Mouse (Mus musculus) embryonic facial prominence, embryonic 11.5 days (tissue): ENCODE measurements around the gene Spop. TPM values are rescaled to one million over a fixed set of nuclear protein-coding genes. Genes with fewer than 3 reads are reported as not detected.

Experiments
- ATAC-seq: fragments of 200-750 bp; cut with Nextera tagmentation; replicated peaks from 2 replicates; pipeline ENCODE4 v1.8.0; 2017; ENCODE audit warnings: low read depth; ENCODE audit not compliant: insufficient number of reproducible peaks, low FRiP score, low TSS enrichment
- DNase-seq: peaks from one replicate; pipeline ENCODE4 v3.0.0-alpha.2; 2015; ENCODE audit warnings: low spot score
- H3K27ac ChIP-seq: fragments of 300-500 bp; sonication (generic); replicated peaks from 2 replicates; pipeline ENCODE4 v1.5.1; 2014; ENCODE audit warnings: mild to moderate bottlenecking, low read depth, low read length, control low read depth
- H3K27me3 ChIP-seq: fragments of 300-500 bp; sonication (generic); 2 replicates; pipeline ENCODE4 v1.6.1; 2014; ENCODE audit warnings: mild to moderate bottlenecking, low read length, moderate library complexity, mixed read lengths; ENCODE audit not compliant: control insufficient read depth, insufficient read depth
- H3K36me3 ChIP-seq: fragments of 300-500 bp; sonication (generic); replicated peaks from 2 replicates; pipeline ENCODE4 v1.6.1; 2014; ENCODE audit warnings: low read depth, mild to moderate bottlenecking, low read length, moderate library complexity, mixed read lengths; ENCODE audit not compliant: control insufficient read depth, insufficient read depth
- H3K4me1 ChIP-seq: fragments of 300-500 bp; sonication (generic); 2 replicates; pipeline ENCODE4 v1.6.1; 2014; ENCODE audit warnings: low read length, mixed read lengths; ENCODE audit not compliant: control insufficient read depth, insufficient read depth
- H3K4me2 ChIP-seq: fragments of 300-500 bp; sonication (generic); 2 replicates; pipeline ENCODE4 v1.6.1; 2014; ENCODE audit warnings: low read depth, mild to moderate bottlenecking, control low read depth, low read length, moderate library complexity
- H3K4me3 ChIP-seq: fragments of 300-500 bp; sonication (generic); 2 replicates; pipeline ENCODE4 v1.5.1; 2014; ENCODE audit warnings: low read depth, low read length, control low read depth
- H3K9ac ChIP-seq: fragments of 300-500 bp; sonication (generic); replicated peaks from 2 replicates; pipeline ENCODE4 v1.6.1; 2014; ENCODE audit warnings: mild to moderate bottlenecking, control low read depth, low read length
- H3K9me3 ChIP-seq: fragments of 300-500 bp; sonication (generic); replicated peaks from 2 replicates; pipeline ENCODE4 v1.6.1; 2016; ENCODE audit warnings: mild to moderate bottlenecking, low read length, inconsistent platforms, mixed read lengths; ENCODE audit not compliant: control insufficient read depth
- WGBS: fragments of 180-500 bp; shearing (Covaris S2); extraction: QIAGEN DNeasy Blood & Tissue Kit; methylation state at CpG from one replicate; pipeline ENCODE4 v1.1.7; 2014; 5-methylcytosine and 5-hydroxymethylcytosine counted together
- polyA plus RNA-seq: library from polyadenylated mRNA; unstranded; fragments of >200 nt; fragmentation: Nextera tagmentation; extraction: Ambion mirVana; gene quantifications from 2 replicates; pipeline ENCODE4 v1.2.1, GENCODE M21; 2014

The Spop gene
- polyA plus RNA-seq, 1 experiment from 2014 or later, result 95.3 TPM

GRCm38 (mm10) chr11:95476323-95476722, 62.4 kb downstream of the Spop start:
- Histone ChIP-seq H3K27ac (no peak overlapping the region), H3K9ac (no peak overlapping the region), H3K27me3 (no peaks in the 10 kb centered on the region), H3K4me2 (no peak overlapping the region), H3K36me3 (no peaks in the 10 kb centered on the region; the same call in 1 of the 2 replicates), H3K4me3 (no peak overlapping the region), H3K9me3 (no peaks in the 10 kb centered on the region), H3K4me1 (no peaks in the 10 kb centered on the region)
- no peak for DNase-seq
- 92% methylated on average over 7 of the region's 7 CpGs for WGBS
- no peak for ATAC-seq

GRCm38 (mm10) chr11:95479458-95479857, 65.6 kb downstream of the Spop start:
- no peak overlapping the region for H3K4me2 ChIP-seq
- H3K27me3 ChIP-seq, result no peaks in the 10 kb centered on the region
- DNase-seq, result no peak
- no peak overlapping the region for H3K27ac ChIP-seq
- H3K36me3 ChIP-seq, result no peaks in the 10 kb centered on the region; the same call in 1 of the 2 replicates
- H3K9me3 ChIP-seq, result no peaks in the 10 kb centered on the region
- no peak overlapping the region for H3K9ac ChIP-seq
- H3K4me3 ChIP-seq, result no peak overlapping the region
- ATAC-seq, result no peak
- H3K4me1 ChIP-seq, result no peaks in the 10 kb centered on the region
- WGBS, result 86% methylated on average over 4 of the region's 4 CpGs

- H3K4me3 ChIP-seq, result no peak overlapping the region
- DNase-seq (no peak), ATAC-seq (no peak)
- H3K27ac ChIP-seq, result no peak overlapping the region
- H3K4me1 ChIP-seq, result no peaks in the 10 kb centered on the region
- no peaks in the 10 kb centered on the region for H3K27me3 ChIP-seq
- no peak overlapping the region for H3K4me2 ChIP-seq
- H3K9ac ChIP-seq, result no peak overlapping the region
- WGBS, result 90% methylated on average over 4 of the region's 4 CpGs
- no peaks in the 10 kb centered on the region; the same call in none of the 2 replicates for H3K36me3 ChIP-seq
- no peaks in the 10 kb centered on the region for H3K9me3 ChIP-seq
These were observed 66.8 kb downstream of the Spop start for GRCm38 (mm10) chr11:95480662-95481061.

GRCm38 (mm10) chr11:95485634-95486033, 71.8 kb downstream of the Spop start:
- WGBS, result 91% methylated on average over 18 of the region's 18 CpGs

GRCm38 (mm10) chr11:95487237-95487636, 73.4 kb downstream of the Spop start:
- H3K9me3 ChIP-seq, result no peaks in the 10 kb centered on the region
- H3K9ac ChIP-seq, result no peak overlapping the region
- no peak overlapping the region for H3K4me3 ChIP-seq
- no peaks in the 10 kb centered on the region for H3K4me1 ChIP-seq
- WGBS, result 95% methylated on average over 2 of the region's 2 CpGs
- DNase-seq (no peak), ATAC-seq (no peak)
- no peaks in the 10 kb centered on the region; the same call in none of the 2 replicates for H3K36me3 ChIP-seq
- H3K27ac ChIP-seq, result no peak overlapping the region
- H3K4me2 ChIP-seq, result no peak overlapping the region
- no peaks in the 10 kb centered on the region for H3K27me3 ChIP-seq

More at GRCm38 (mm10) chr11:95485634-95486033, 71.8 kb downstream of the Spop start:
- Histone ChIP-seq H3K4me1 (no peaks in the 10 kb centered on the region), H3K36me3 (no peaks in the 10 kb centered on the region; the same call in none of the 2 replicates), H3K9ac (no peak overlapping the region), H3K9me3 (no peaks in the 10 kb centered on the region), H3K4me2 (no peak overlapping the region), H3K27me3 (no peaks in the 10 kb centered on the region), H3K4me3 (no peak overlapping the region), H3K27ac (no peak overlapping the region)
- DNase-seq, result no peak
- ATAC-seq, result no peak

GRCm38 (mm10) chr11:95490104-95490503, 76.2 kb downstream of the Spop start:
- Histone ChIP-seq H3K9ac (no peak overlapping the region), H3K36me3 (no peaks in the 10 kb centered on the region; the same call in none of the 2 replicates), H3K27ac (no peak overlapping the region), H3K27me3 (no peaks in the 10 kb centered on the region), H3K9me3 (no peaks in the 10 kb centered on the region), H3K4me2 (no peak overlapping the region), H3K4me3 (no peak overlapping the region), H3K4me1 (no peaks in the 10 kb centered on the region)
- WGBS, result 68% methylated on average over 14 of the region's 14 CpGs
- ATAC-seq (no peak), DNase-seq (no peak)

- no peaks in the 10 kb centered on the region; the same call in none of the 2 replicates for H3K36me3 ChIP-seq
- no peak overlapping the region for H3K4me3 ChIP-seq
- H3K4me1 ChIP-seq, result no peaks in the 10 kb centered on the region
- ATAC-seq, result no peak
- H3K27me3 ChIP-seq, result no peaks in the 10 kb centered on the region
- H3K4me2 ChIP-seq, result no peak overlapping the region
- no peak overlapping the region for H3K27ac ChIP-seq
- H3K9me3 ChIP-seq, result no peaks in the 10 kb centered on the region
- no peak overlapping the region for H3K9ac ChIP-seq
- WGBS, result 60% methylated on average over 4 of the region's 4 CpGs
- no peak for DNase-seq
These were observed 78.4 kb downstream of the Spop start for GRCm38 (mm10) chr11:95492256-95492655.

- Histone ChIP-seq H3K9ac (no peak overlapping the region), H3K27ac (no peak overlapping the region), H3K4me2 (no peak overlapping the region), H3K4me1 (no peaks in the 10 kb centered on the region), H3K36me3 (no peaks in the 10 kb centered on the region; the same call in none of the 2 replicates), H3K9me3 (no peaks in the 10 kb centered on the region), H3K4me3 (no peak overlapping the region), H3K27me3 (no peaks in the 10 kb centered on the region)
- 84% methylated on average over 4 of the region's 4 CpGs for WGBS
- DNase-seq (no peak), ATAC-seq (no peak)
These were observed 79.1 kb downstream of the Spop start for GRCm38 (mm10) chr11:95493010-95493409.
